Mouse (Mus musculus) kidney, postnatal 0 days (tissue): Measurements from ENCODE around the gene Wwc1. TPM values are rescaled to one million over a fixed set of nuclear protein-coding genes. Genes with fewer than 3 reads are reported as not detected.

Experiments used
- ATAC-seq: fragments of 200-750 bp; cut with Nextera tagmentation; replicated peaks from 2 replicates; pipeline ENCODE4 v1.8.0; 2017; ENCODE audit warnings: low read depth, moderate number of reproducible peaks, moderate TSS enrichment, moderate library complexity; ENCODE audit not compliant: low FRiP score
- DNase-seq: peaks from one replicate; pipeline ENCODE4 v3.0.0-alpha.2; 2016; ENCODE audit warnings: low spot score
- H3K27ac ChIP-seq: fragments of 300-500 bp; sonication (generic); 2 replicates; pipeline ENCODE4 v1.5.1; 2014; ENCODE audit warnings: mild to moderate bottlenecking
- H3K27me3 ChIP-seq: fragments of 300-500 bp; sonication (generic); 2 replicates; pipeline ENCODE4 v1.6.1; 2014; ENCODE audit warnings: low read length, mixed read lengths; ENCODE audit not compliant: insufficient read depth
- H3K36me3 ChIP-seq: fragments of 300-500 bp; sonication (generic); 2 replicates; pipeline ENCODE4 v1.6.1; 2014; ENCODE audit warnings: low read length, mixed read lengths; ENCODE audit not compliant: insufficient read depth
- H3K4me1 ChIP-seq: fragments of 300-500 bp; sonication (generic); replicated peaks from 2 replicates; pipeline ENCODE4 v1.6.1; 2014; ENCODE audit warnings: antibody characterized with exemption, low read length, mixed read lengths; ENCODE audit not compliant: insufficient read depth
- H3K4me2 ChIP-seq: fragments of 300-500 bp; sonication (generic); 2 replicates; pipeline ENCODE4 v1.6.1; 2014; ENCODE audit warnings: mild to moderate bottlenecking, low read length, moderate library complexity, mixed read lengths
- H3K4me3 ChIP-seq: fragments of 300-500 bp; sonication (generic); replicated peaks from 2 replicates; pipeline ENCODE4 v1.5.1; 2014; ENCODE audit warnings: low read depth, low read length
- H3K9ac ChIP-seq: fragments of 300-500 bp; sonication (generic); 2 replicates; pipeline ENCODE4 v1.6.1; 2014; ENCODE audit warnings: low read depth, low read length
- H3K9me3 ChIP-seq: fragments of 300-500 bp; sonication (generic); replicated peaks from 2 replicates; pipeline ENCODE4 v1.6.1; 2016; ENCODE audit warnings: low read length, inconsistent platforms, mixed read lengths
- CTCF ChIP-seq: IDR thresholded peaks from 2 replicates; pipeline ENCODE4 v1.5.1; 2016; ENCODE audit warnings: antibody characterized with exemption, low read depth, mild to moderate bottlenecking, moderate library complexity
- WGBS: fragments of 180-500 bp; shearing (Covaris S2); extraction: QIAGEN DNeasy Blood & Tissue Kit; methylation state at CpG from one replicate; pipeline ENCODE4 v1.1.7; 2014; 5-methylcytosine and 5-hydroxymethylcytosine counted together
- polyA plus RNA-seq: library from polyadenylated mRNA; unstranded; fragments of >200 nt; fragmentation: Nextera tagmentation; extraction: Ambion mirVana; gene quantifications from 2 replicates; pipeline ENCODE4 v1.2.1, GENCODE M21; 2015

Gene Wwc1
- polyA plus RNA-seq, 1 experiment from 2014 or later, result 20.4 TPM

DNA sequence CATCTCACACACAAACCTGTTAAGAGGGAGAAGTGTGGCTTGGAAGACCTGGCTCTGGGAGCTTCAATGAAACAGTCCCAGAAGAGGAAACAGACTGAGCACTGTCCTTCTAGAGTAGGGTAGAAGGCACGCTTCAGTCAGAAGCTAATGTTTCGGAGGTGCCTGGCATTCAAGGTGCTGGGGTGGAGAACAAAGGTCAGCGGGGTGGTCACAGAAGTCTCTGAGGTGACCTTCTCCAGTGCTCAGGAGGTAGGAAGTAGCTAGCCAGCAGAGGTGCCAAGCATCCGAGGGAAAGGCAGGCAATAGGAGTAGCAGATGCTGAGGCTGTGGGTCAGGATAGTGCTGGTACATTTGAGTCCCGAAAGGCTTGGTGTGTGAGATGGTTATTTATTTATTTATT, 59.6 kb downstream of the Wwc1 start:
- Histone ChIP-seq H3K9me3 (no peaks in the 10 kb centered on the region), H3K4me1 (peaks cover 30% of the 10 kb centered on the region), H3K36me3 (no peaks in the 10 kb centered on the region), H3K27ac (peak overlapping the region; percentile 58), H3K4me3 (no peak overlapping the region), H3K9ac (no peak overlapping the region), H3K27me3 (no peaks in the 10 kb centered on the region), H3K4me2 (no peak overlapping the region)
- DNase-seq (no peak), ATAC-seq (no peak)
- 73% methylated on average over 5 of the region's 5 CpGs for WGBS
- TF ChIP-seq CTCF, result no peak

DNA sequence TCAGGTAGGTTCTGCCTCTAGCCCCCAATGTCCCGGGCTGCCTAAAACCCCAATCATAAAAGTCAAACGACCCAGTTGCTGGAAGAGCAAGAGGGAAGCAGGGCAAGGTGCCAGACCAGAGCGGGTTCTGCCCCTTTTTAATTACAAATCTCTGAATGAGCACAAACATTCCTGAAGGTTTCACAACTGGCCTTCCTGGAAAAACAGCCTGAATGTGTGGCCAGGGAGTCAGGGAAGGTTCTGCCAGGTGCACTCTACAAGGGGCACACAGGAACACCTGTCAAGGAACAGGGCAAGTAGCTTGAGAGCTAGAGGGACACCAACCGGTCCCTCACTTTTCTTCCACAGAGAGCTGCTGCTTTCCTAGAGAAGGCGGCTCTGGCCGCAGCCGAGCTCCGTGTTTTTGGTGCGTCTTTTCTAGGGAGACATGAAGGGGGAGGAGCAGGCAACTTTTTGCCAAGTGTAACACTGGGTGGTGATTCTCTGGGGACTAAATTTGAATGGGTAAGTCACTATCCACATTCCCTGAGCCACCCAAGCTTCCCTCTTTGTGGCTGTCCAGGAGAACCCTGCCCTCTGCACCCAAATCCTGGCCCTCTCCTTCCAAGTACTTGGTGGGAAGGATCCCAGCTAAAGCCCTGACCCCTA, 60.3 kb downstream of the Wwc1 start:
- Histone ChIP-seq H3K27ac (peak overlapping the region; percentile 58), H3K4me1 (peaks cover 30% of the 10 kb centered on the region)
- WGBS, result 47% methylated on average over 9 of the region's 9 CpGs

DNA sequence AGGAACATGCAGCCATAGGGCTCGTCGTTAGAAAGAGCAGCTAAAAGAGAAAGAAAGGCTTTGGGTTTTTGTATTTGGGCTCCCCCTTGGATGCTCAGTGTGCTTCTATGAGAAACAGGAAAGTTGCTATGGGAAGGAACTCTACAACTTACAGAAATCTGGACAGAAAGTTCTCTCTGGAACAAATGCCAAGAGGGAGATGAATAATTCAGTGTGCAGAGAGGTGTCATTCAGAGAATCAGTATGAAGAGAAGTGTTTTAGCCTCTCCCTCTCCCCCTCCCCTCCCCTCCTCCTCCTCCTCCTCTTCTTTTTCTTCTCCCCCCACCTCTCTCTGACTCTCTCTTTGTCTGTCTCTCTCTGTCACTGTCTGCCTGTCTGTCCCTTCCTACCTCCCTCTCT, 60.9 kb downstream of the Wwc1 start:
- DNase-seq (no peak), ATAC-seq (no peak)
- WGBS, result 61% methylated on average over 2 of the region's 2 CpGs
- no peak for TF ChIP-seq CTCF
- no peak overlapping the region for H3K4me2 ChIP-seq
- H3K27me3 ChIP-seq, result no peaks in the 10 kb centered on the region
- no peak overlapping the region for H3K9ac ChIP-seq
- H3K9me3 ChIP-seq, result no peaks in the 10 kb centered on the region
- H3K4me3 ChIP-seq, result no peak overlapping the region
- peaks cover 30% of the 10 kb centered on the region for H3K4me1 ChIP-seq
- H3K27ac ChIP-seq, result 0 out of 2 replicates have a peak overlapping the region, but pooled peaks have one; percentile 58
- H3K36me3 ChIP-seq, result no peaks in the 10 kb centered on the region

More for the DNA sequence above, 60.3 kb downstream of the Wwc1 start:
- no peaks in the 10 kb centered on the region for H3K36me3 ChIP-seq
- peak; percentile 57 for DNase-seq
- no peak for ATAC-seq
- no peak overlapping the region for H3K4me3 ChIP-seq
- TF ChIP-seq CTCF, result no peak
- no peaks in the 10 kb centered on the region for H3K27me3 ChIP-seq
- H3K9me3 ChIP-seq, result no peaks in the 10 kb centered on the region
- H3K4me2 ChIP-seq, result no peak overlapping the region
- no peak overlapping the region for H3K9ac ChIP-seq

DNA sequence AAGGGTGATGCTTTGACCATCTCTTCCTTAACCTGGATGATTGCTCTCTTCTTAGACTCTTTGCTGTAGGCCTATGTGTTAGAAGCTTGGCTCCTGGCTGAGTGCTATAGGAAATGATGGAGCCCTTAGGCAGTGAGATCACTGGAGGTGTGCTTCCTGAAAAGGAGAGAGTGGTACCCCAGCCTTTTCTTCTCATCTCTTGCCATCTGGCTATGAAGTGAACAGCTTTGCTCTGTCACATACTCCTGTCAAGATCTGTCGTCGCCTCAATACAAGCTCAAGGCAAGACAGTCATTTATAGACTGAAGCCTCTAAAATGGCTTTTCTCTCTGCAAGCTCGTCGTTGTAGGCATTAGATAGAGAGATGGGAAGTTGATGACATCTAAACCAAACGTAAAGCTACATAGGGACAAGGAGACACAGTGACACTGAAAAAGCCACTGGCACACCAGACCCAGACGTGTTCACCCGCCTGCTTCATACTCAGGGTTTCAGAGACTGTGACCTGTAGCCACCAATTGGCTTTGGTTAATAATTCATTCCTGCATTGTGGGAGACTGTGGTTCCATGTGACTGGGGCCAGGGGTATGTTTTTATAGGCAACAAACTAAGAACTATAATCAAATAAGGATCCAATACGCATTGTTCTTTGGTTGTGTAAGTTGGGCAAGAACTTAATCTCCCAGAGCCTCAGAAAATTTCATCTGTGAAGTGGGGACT, 63.7 kb downstream of the Wwc1 start:
- DNase-seq (no peak), ATAC-seq (peak; percentile 67; the same call in 1 of the 2 replicates)
- Histone ChIP-seq H3K4me1 (peaks cover 16% of the 10 kb centered on the region), H3K36me3 (no peaks in the 10 kb centered on the region), H3K4me2 (no peak overlapping the region), H3K4me3 (no peak overlapping the region), H3K27me3 (no peaks in the 10 kb centered on the region), H3K9me3 (no peaks in the 10 kb centered on the region), H3K27ac (peak overlapping the region; percentile 70), H3K9ac (no peak overlapping the region)
- 45% methylated on average over 8 of the region's 8 CpGs for WGBS
- no peak for TF ChIP-seq CTCF

DNA sequence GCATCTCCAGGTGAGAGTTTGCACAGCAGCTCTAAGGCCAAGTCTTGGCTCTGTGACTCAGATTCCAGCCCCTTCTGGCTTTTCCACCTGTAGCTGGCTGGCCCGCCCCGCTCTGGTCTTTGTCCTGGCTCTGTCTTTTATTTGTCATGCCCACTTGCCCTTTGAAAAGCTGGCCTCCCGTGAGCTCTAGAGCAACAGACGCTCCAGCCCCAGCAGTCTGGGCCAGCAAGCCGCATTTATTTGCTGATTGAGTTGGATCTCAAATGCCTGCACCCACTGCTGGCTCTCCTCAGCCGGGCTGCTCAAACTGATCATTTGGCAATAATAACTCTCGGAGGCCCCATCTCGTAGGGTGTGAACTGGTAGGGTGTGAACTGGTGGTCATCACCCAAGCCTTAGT, 64.8 kb downstream of the Wwc1 start:
- Histone ChIP-seq H3K9ac (no peak overlapping the region), H3K4me2 (no peak overlapping the region), H3K36me3 (no peaks in the 10 kb centered on the region), H3K4me1 (peaks cover 7% of the 10 kb centered on the region), H3K9me3 (no peaks in the 10 kb centered on the region), H3K27me3 (no peaks in the 10 kb centered on the region), H3K27ac (peak overlapping the region; percentile 51; the same call in 1 of the 2 replicates), H3K4me3 (no peak overlapping the region)
- ATAC-seq (peak; percentile 65), DNase-seq (no peak)
- TF ChIP-seq CTCF, result no peak
- 40% methylated on average over 8 of the region's 8 CpGs for WGBS

DNA sequence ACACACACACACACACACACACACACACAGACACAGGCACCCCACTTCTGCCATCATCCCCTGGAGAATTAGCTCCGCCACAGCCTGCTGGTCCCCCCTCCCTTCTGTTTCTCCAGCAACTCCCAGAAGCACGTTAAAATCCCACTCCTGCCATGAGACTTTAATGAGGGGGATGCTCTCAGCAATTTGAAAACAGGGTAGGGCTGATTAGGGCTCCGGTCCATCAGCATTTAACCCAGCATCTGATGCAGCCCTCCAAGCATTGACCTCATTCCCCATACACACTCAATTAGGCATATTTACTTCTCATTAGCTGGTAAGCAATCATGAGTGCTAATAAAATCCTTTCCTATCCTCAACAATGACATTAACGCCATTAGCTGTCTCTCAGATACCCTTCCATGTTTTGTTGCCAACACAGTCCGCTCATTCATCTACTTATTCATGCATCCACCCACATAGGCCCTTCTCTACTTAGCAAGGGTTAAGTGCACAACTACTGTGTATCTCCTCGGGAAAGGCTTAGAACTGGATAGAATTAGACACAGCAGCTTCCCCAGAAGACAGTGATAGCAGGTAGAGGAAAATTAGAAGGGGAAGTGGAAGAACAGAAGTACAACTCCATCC, 66.8 kb downstream of the Wwc1 start:
- H3K4me3 ChIP-seq, result no peak overlapping the region
- WGBS, result 67% methylated on average over 6 of the region's 6 CpGs
- H3K4me1 ChIP-seq, result peaks cover 5% of the 10 kb centered on the region
- no peaks in the 10 kb centered on the region for H3K27me3 ChIP-seq
- 0 out of 2 replicates have a peak, but pooled peaks cover 5% of the 10 kb centered on the region for H3K36me3 ChIP-seq
- no peak for TF ChIP-seq CTCF
- H3K4me2 ChIP-seq, result no peak overlapping the region
- ATAC-seq (no peak), DNase-seq (no peak)
- H3K9ac ChIP-seq, result no peak overlapping the region
- H3K27ac ChIP-seq, result no peak overlapping the region
- no peaks in the 10 kb centered on the region for H3K9me3 ChIP-seq
